Mouse (Mus musculus) 416B (cell line): ENCODE results near the gene Mip.
A peak's percentile ranks its signal among the peaks of the same experiment; 100 is the strongest.
"Not testable (repeated sequence)": the region's sequence is repeated elsewhere in the genome, so short reads cannot be mapped to it uniquely, and the experiment has no call there.

Source experiments
- DNase-seq: peaks from one replicate; pipeline ENCODE4 v3.0.0; 2011; ENCODE audit warnings: low read depth

Gene Mip

DNA sequence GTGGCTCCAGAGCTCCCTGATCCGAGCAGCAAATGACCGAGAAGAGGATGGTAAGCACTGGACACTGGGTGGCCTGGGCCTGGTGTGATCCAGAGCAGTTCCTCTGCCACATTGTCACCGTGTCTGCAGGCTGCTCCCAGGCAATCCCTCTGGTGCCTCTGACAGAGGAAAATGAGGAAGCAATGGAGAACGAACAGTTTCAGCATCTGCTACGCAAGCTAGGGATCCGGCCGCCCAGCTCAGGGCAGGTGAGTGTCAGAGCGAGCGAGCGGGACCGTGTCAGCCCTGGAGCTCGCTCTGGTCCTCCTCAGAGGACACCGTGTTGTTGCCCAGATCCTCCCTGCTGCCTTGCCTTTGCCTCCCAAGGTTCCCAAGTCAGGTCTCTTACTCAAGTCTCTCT lies 24.9 kb downstream of the Mip start:
- no peak for DNase-seq

DNA sequence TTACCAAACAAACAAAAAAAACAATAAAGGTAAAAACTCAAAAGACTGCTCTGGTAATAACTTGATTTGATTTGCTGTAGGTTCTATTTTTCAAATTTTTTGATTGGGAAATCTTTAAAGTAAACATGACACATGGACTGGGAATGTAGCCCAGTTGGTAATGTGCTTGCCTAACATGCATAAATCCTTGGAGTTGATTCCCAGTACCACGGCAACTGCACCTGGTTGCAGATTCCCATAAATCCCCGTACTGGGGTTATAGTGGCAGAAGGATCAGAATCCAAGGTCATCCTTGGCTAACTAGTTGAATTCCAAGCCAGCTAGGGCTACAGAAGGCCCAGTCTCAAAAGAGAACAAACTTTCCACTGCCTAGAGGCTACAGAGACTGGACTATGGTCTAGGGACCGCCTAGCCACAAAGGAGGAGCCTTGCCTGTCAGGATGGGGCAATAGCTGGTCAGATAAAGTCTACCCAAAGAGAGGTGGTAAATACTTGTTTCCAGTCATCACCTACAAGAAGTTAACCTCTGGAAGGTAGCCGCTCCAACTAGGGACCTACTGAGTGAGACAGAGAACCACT lies 28.1 kb downstream of the Mip start, which contains the start of gene Apon:
TSS of gene Apon (plus strand) at position 420 of the 579 bp plus-strand sequence.
- no peak for DNase-seq

DNA sequence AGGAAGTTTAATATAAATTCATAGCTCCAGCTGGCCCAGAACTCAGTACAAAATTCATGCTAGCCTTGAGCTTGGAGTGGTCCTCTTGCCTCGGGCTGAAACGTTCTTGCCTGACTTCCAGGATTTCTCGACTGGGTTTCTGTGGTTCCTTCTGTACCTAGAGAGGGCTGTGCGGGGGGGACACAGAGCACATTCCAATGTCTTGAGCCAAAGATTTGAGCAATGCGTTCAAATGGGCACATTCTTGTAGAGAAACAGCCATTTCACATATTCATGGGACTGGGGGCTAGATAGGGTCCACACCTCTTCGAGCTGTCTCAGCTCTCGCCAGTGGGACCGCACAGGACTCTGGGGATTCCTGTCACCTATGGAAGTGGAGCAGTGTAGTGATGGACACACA lies 30.3 kb downstream of the Mip start:
- no peak for DNase-seq

DNA sequence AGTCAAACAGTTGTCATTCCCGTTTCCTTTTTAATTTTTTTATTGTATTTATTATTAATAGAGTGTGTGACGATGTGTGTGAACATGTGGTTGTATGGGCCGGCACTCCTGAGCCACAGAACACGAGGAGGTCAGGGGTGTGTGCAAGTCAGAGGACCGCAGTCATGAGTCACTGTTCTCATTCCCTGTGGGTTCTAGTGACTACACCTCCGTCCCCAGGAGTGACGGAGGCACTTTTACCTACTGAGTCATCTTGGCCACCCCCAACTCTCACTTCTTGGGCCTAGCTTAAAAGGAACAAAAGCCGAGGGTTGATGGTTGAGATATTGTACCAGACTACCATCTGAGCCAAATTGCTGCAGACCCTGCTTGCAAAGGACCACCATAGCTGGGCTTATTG lies 30.7 kb downstream of the Mip start:
- peak; percentile 90 for DNase-seq

DNA sequence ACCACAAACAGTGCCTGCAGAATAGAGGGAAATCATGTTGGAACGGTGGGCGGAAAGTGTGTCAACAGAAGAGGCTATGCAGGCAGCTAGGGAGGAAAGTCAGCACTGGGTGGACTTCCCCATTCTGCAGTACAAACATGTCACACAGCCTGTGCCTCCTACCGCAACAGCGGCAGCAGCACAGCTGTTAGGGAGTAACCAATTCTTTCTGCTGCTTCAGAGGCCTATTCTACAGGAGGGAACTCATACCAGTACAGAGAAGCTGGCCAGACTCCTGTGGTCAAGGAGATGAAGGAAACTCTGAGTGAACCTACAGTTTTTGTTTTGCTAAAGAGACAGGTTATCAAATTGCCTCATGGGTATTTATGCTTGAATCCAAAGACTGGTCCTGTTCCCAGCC lies 33.3 kb downstream of the Mip start:
- peak; percentile 74 for DNase-seq

DNA sequence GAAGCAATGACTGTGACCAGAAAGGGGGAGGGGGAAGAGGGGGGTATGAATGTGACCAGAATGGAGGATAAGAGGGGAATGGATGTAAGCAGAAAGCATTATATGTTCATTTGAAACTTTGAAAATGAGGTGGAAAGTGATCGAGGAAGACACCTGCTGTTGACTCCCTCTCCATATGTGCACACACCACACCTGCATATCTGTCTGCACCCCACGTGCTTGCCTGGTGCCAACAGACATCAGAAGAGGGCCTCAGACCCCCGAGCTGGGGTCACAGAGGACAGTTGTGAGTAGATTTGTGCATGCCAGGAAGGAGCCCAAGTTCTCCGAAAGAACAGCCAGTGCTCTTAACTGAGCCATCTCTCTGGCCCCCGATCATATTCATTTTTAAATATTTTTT lies 34.3 kb downstream of the Mip start:
- no peak for DNase-seq

DNA sequence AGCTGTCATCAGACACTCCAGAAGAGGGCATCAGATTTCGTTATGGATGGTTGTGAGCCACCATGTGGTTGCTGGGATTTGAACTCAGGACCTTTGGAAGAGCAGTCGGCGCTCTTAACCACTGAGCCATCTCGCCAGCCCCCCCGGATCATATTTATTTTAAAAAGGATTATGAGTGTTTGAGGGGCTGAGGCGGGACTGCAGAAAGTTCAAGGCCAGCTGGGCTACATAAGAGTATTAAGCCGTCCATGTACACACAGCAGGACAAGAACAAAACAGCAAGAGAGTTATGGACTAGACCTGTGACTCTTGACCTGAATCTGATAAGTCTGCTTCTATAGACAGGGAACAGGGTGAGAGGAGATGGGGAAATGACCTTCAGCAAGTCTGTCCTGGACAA lies 34.7 kb downstream of the Mip start:
- DNase-seq, result not testable (repeated sequence)

DNA sequence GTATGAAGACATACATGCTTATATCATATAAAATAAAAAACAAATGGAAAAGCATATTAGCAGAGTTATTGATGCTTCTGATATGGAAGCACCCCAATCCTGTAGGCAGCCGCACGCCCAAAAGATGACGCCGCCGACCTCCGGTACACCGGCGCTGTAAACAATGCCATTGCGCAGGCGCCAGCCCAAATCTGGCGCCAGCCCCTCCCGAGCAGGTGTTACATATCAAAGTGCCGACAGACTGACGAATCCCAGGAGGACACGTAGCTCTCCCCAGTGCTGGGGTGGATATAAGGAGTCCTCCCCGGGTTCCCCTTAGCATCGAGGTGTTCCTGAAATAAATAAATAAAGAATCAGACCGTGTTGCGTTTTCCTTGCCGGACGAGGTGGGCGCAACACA lies 36.7 kb downstream of the Mip start:
- no peak for DNase-seq

DNA sequence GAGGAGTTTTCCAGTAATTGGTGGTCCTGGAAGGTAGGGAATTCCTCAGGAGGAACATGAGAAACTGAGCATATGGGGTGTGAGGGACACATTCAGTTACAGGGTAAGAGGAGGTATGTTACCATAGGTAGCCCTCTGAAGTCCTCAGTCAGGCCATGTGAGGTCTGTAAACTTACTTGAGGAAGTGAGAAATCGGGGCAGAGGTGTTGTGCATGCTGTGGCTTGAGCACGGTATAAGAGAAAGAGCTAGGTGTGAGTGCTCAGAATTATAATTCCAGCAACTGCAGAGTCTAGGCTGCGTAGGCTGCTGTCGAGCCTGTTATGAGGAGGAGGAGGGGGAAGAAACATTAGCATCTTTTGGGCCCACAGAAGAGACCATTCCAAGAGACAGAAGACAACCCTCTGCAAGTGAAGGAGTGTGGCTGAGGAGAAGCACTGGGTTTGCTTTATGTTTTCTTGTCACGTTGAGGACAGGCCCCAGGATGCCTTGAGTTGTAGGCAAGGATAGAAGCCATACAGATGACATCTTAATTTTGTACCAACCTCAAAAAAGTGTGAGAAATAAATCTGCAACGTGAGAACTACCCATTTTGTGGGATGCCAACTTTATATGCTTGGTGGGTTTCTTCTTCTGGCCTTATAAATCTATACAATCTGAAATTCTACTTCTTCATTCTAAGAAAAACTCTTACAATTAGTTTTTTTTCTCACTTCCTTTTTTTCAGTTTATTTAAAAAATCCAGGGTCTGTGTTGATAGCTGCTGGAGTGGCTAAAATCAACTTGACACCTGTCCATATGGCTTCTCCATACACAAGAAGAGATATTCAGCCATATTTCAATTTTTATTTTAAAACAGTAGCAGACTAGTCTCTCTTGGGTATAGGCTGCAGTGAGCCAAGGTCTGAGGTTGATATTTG lies 38.0 kb downstream of the Mip start:
- no peak for DNase-seq

DNA sequence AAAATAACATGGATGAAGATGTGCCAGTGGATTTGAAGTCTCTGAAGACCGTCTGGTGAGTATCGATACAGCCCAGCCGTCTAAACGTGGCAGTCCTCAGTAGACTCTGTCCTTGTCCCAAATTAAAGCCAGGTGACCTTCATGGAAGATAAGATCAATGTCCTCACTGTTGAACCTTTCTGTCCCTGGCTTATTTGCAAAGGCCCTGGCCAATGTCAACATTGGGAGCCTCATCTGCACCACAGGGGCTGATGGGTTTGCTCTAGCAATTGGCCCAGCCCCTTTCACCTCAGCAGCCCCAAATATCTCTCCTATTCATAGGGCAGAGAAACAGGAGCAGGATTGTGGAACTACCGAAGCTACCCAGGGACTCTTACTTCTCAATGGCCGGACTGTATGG lies 42.7 kb downstream of the Mip start, which contains the start of gene Apof:
TSS of gene Apof (plus strand) at position 301 of the 400 bp plus-strand sequence.
- no peak for DNase-seq

DNA sequence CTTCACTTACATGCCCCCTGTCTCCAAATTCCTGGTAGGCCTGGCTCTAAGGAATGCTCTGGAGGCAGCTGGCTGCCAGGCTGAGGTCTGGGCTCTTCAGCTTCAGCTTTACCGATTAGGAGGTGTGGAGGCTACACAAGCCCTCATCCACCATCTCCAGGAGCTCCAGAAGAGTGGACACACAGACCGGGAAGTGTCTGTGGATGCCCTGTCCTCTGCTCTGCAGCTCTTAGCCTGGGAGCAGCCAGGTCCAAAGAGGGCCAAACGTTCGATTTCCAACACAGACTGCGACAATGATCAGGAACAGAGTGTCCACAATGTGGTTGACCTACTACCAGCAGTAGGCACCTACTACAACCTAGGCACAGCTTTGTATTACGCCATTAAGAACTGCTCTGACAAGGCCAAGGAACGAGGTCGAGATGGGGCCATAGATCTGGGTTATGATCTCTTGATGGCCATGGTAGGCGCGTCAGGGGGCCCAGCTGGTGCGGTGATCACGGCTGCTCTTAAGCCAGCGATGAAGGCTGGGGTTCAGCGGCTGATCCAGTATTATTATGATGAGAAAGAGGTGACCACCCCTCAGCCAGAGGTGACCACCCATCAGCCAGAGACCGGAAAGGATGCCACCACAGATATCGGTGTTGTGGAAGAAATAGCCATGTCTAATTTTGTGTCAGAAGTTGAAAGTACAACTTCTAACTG lies 43.7 kb downstream of the Mip start:
- DNase-seq, result no peak

DNA sequence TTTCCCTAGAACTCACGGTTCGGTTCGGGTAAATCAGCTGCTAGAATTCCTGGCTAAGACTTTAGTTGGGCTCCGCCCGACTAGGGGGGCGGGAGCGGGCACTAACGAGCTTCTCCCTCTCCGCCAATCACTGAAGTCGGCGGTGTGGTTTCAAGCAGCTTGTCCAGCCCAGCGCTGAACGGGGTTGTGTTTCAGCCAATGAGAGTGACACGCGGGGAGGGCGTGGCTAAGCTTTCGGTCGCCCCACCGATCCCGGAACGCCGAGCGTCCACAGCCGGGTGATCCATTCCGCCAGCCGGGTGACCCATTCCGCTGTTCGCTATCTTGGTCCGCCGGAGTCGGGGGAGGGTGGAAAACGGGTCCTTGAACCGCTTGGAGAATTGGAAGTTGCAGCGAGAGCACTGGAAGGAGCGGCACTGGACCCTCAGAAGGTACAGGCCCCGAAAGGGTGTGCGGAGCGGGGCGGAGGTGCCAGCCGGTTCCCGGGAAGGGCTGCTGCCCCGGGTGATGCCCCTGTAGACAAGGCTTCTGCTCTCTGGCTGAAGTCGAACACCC lies 44.7 kb downstream of the Mip start, which contains the start of gene Stat2:
TSS of gene Stat2 (plus strand) at position 273 of the 555 bp plus-strand sequence.
- peak; percentile 99 for DNase-seq

DNA sequence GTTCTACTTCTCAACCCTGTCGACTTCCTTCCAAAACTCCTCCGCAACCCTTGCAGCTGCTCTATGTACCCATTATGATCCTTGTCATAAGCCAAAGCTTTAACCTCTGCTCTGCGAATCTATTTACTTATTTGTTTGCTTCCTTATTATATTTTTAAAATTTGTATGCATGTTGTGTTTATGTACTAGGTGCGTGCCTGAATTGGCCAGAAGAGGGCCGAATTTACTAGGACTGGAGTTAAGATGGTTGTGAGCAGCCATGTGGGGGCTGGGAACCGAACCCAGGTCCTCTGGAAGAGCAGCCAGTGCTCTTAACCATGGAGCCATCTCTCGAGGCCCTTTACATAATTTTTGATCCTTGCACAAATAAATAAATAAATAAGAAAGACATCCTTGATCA lies 45.2 kb downstream of the Mip start:
- peak; percentile 64 for DNase-seq

DNA sequence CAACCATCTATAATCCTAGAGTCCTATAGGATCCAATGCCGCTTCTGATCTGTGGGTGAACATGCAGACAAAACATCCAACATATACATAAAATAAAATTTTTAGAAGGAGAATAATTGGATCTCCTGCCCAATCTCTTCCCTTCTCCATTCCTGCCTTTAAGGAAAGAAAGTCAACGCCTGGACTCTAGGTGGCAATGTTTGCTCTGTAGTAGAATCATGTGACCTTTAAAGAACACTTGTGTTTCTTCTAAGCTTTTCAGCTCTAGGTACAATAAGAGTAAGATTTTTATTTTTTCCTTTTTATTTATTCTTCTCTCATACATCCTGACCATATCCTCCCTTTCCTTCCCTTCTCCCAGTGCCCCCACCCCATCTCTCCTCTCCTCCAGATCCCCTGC lies 46.2 kb downstream of the Mip start:
- peak; percentile 59 for DNase-seq

DNA sequence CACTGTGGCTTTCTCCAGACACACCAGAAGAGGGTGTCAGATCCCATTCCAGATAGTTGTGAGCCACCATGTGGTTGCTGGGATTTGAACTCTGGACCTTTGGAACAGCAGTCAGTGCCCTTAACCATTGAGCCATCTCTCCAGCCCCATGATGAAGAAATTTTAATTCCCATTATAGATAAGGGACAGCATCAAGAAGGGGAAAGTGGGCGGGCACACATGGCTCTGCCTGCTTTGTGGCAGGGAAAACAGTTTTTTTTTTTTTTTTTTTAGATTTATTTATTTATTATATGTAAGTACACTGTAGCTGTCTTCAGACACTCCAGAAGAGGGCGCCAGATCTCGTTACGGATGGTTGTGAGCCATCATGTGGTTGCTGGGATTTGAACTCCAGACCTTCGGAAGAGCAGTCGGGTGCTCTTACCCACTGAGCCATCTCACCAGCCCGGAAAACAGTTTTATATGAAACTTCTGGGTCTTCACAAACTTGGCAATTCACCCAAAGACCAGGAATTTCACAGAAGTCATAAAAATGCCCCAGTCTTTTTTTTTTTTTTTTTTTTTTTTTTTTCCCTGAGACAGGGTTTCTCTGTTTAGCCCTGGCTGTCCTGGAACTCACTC lies 47.3 kb downstream of the Mip start:
- not testable (repeated sequence) for DNase-seq

DNA sequence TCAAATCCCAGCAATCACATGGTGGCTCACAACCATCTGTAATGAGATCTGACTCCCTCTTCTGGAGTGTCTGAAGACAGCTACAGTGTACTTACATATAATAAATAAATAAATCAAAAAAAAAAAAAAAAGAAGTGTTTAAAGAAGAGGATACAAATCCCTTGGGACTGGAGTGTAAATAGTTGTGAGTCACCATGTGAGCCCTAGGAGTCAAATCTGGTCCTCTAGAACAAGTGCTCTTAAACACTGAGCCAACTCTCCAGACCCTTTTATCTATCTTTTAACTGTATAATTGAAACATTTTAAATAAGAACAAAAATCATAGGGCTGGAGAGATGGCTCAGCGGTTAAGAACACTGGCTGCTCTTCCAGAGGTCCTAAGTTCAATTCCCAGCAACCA lies 49.7 kb downstream of the Mip start:
- DNase-seq, result not testable (repeated sequence)

DNA sequence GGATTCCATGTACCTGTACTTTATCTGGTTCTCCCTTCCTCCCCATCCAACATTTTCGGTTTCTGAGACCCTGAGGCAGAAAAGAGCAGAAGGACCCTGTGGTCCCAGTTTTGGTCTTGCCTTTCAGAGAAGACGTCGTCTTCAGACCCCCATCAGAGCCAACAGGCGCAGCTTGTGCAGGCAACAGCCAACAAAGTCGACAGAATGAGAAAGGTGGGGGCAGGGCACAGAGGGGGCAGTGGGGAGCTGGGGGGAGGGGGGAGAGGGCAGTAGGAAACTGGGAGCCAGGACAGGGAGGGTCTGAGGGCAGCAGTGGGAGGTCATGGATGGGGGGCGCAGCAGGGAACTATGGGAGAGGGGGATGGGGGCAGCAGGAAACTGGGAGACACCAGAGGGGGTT lies 52.5 kb downstream of the Mip start:
- DNase-seq, result no peak

DNA sequence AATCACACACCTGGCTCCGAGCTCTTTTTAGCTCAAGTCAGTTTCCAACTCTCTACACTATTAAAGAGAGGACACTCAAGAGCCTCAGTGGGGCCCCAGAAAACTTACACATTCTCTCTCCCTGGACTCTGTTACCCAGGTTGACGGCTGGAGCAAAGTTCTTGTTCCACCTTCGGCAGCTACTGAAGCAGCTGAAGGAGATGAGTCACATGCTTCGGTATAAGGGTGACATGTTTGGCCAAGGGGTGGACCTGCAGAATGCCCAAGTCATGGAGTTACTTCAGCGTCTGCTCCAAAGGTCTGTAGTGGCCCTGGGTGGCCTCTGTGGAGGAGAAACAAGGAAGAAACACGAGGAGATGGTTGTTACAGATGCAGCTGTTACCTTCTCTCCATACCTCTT lies 55.3 kb downstream of the Mip start:
- DNase-seq, result no peak
